Mouse (Mus musculus): ENCODE data around the gene Lsm11. TPM values are rescaled to one million over a fixed set of nuclear protein-coding genes. Genes with fewer than 3 reads are reported as not detected.
A peak's percentile ranks its signal among the peaks of the same experiment; 100 is the strongest.

Gene Lsm11
- polyA plus RNA-seq, 1 experiment from 2014 or later = 5.2 TPM

GRCm38 (mm10) chr11:45927456-45927855, 17.3 kb downstream of the Lsm11 start:
- Histone ChIP-seq H3K9ac (no peak overlapping the region), H3K4me2 (replicated peaks) (no peak overlapping the region), H3K27ac (replicated peaks) (no peak overlapping the region), H3K4me1 (0 out of 2 replicates have a peak, but pooled peaks cover 2% of the 10 kb centered on the region), H3K36me3 (0 out of 2 replicates have a peak, but pooled peaks cover 3% of the 10 kb centered on the region), H3K27me3 (no peaks in the 10 kb centered on the region), H3K9me3 (replicated peaks) (no peaks in the 10 kb centered on the region), H3K4me3 (replicated peaks) (no peak overlapping the region)
- ATAC-seq (ENCODE audit: insufficient number of reproducible peaks, low FRiP score, low TSS enrichment, low read depth) = no peak
- WGBS = 55% methylated on average over 5 of the region's 5 CpGs

GRCm38 (mm10) chr11:45926640-45927082, 18.1 kb downstream of the Lsm11 start:
- WGBS = 0% methylated on average over 9 of the region's 9 CpGs
- Histone ChIP-seq H3K27ac (replicated peaks) (no peak overlapping the region), H3K36me3 (0 out of 2 replicates have a peak, but pooled peaks cover 3% of the 10 kb centered on the region), H3K9me3 (replicated peaks) (no peaks in the 10 kb centered on the region), H3K27me3 (no peaks in the 10 kb centered on the region), H3K4me3 (replicated peaks) (peak overlapping the region; percentile 43), H3K9ac (peak overlapping the region; percentile 33; the same call in 1 of the 2 replicates), H3K4me2 (replicated peaks) (peak overlapping the region; percentile 56), H3K4me1 (0 out of 2 replicates have a peak, but pooled peaks cover 2% of the 10 kb centered on the region)
- peak; percentile 83 for ATAC-seq (ENCODE audit: insufficient number of reproducible peaks, low FRiP score, low TSS enrichment, low read depth)

GRCm38 (mm10) chr11:45925436-45925835, 19.3 kb downstream of the Lsm11 start:
- Histone ChIP-seq H3K4me1 (0 out of 2 replicates have a peak, but pooled peaks cover 6% of the 10 kb centered on the region), H3K4me3 (replicated peaks) (no peak overlapping the region), H3K36me3 (0 out of 2 replicates have a peak, but pooled peaks cover 3% of the 10 kb centered on the region), H3K4me2 (replicated peaks) (no peak overlapping the region), H3K9ac (no peak overlapping the region), H3K27ac (replicated peaks) (no peak overlapping the region), H3K9me3 (replicated peaks) (no peaks in the 10 kb centered on the region), H3K27me3 (no peaks in the 10 kb centered on the region)
- no peak for ATAC-seq (ENCODE audit: insufficient number of reproducible peaks, low FRiP score, low TSS enrichment, low read depth)
- 31% methylated on average over 6 of the region's 6 CpGs for WGBS

GRCm38 (mm10) chr11:45921480-45921898, 23.2 kb downstream of the Lsm11 start:
- H3K4me1 ChIP-seq = 0 out of 2 replicates have a peak, but pooled peaks cover 6% of the 10 kb centered on the region
- H3K27me3 ChIP-seq = no peaks in the 10 kb centered on the region
- H3K4me3 ChIP-seq (replicated peaks) = no peak overlapping the region
- no peak overlapping the region for H3K9ac ChIP-seq
- H3K4me2 ChIP-seq (replicated peaks) = no peak overlapping the region
- ATAC-seq (ENCODE audit: insufficient number of reproducible peaks, low FRiP score, low TSS enrichment, low read depth) = no peak
- no peak overlapping the region for H3K27ac ChIP-seq (replicated peaks)
- 18% methylated on average over 10 of the region's 10 CpGs for WGBS
- no peaks in the 10 kb centered on the region for H3K9me3 ChIP-seq (replicated peaks)
- no peaks in the 10 kb centered on the region for H3K36me3 ChIP-seq

GRCm38 (mm10) chr11:45921026-45921425, 23.7 kb downstream of the Lsm11 start:
- H3K9me3 ChIP-seq (replicated peaks) = no peaks in the 10 kb centered on the region
- no peaks in the 10 kb centered on the region for H3K27me3 ChIP-seq
- H3K4me1 ChIP-seq = 0 out of 2 replicates have a peak, but pooled peaks cover 4% of the 10 kb centered on the region
- H3K4me2 ChIP-seq (replicated peaks) = no peak overlapping the region
- no peak overlapping the region for H3K27ac ChIP-seq (replicated peaks)
- no peak overlapping the region for H3K4me3 ChIP-seq (replicated peaks)
- no peak overlapping the region for H3K9ac ChIP-seq
- WGBS = 53% methylated on average over 8 of the region's 8 CpGs
- ATAC-seq (ENCODE audit: insufficient number of reproducible peaks, low FRiP score, low TSS enrichment, low read depth) = no peak; the same call in 1 of the 2 replicates
- H3K36me3 ChIP-seq = no peaks in the 10 kb centered on the region

GRCm38 (mm10) chr11:45918836-45919235, 25.9 kb downstream of the Lsm11 start:
- 82% methylated on average over 4 of the region's 4 CpGs for WGBS
- Histone ChIP-seq H3K27ac (replicated peaks) (no peak overlapping the region), H3K27me3 (no peaks in the 10 kb centered on the region), H3K9me3 (replicated peaks) (no peaks in the 10 kb centered on the region), H3K4me1 (0 out of 2 replicates have a peak, but pooled peaks cover 4% of the 10 kb centered on the region), H3K4me2 (replicated peaks) (no peak overlapping the region), H3K9ac (no peak overlapping the region), H3K36me3 (no peaks in the 10 kb centered on the region), H3K4me3 (replicated peaks) (no peak overlapping the region)
- ATAC-seq (ENCODE audit: insufficient number of reproducible peaks, low FRiP score, low TSS enrichment, low read depth) = no peak

- no peaks in the 10 kb centered on the region for H3K36me3 ChIP-seq
- no peaks in the 10 kb centered on the region for H3K27me3 ChIP-seq
- no peak overlapping the region for H3K27ac ChIP-seq (replicated peaks)
- H3K4me2 ChIP-seq (replicated peaks) = no peak overlapping the region
- H3K9me3 ChIP-seq (replicated peaks) = no peaks in the 10 kb centered on the region
- no peak overlapping the region for H3K9ac ChIP-seq
- no peak overlapping the region for H3K4me3 ChIP-seq (replicated peaks)
- 0 out of 2 replicates have a peak, but pooled peaks cover 4% of the 10 kb centered on the region for H3K4me1 ChIP-seq
- ATAC-seq (ENCODE audit: insufficient number of reproducible peaks, low FRiP score, low TSS enrichment, low read depth) = no peak
- WGBS = 95% methylated on average over 6 of the region's 6 CpGs
These were observed 26.7 kb downstream of the Lsm11 start for GRCm38 (mm10) chr11:45918018-45918417.

- no peak for ATAC-seq (ENCODE audit: insufficient number of reproducible peaks, low FRiP score, low TSS enrichment, low read depth)
- 79% methylated on average over 10 of the region's 10 CpGs for WGBS
These were observed 28.5 kb downstream of the Lsm11 start for GRCm38 (mm10) chr11:45916196-45916595.

GRCm38 (mm10) chr11:45910701-45911100, 34.0 kb downstream of the Lsm11 start:
- 91% methylated on average over 5 of the region's 5 CpGs for WGBS
- peaks cover 58% of the 10 kb centered on the region for H3K36me3 ChIP-seq
- H3K9ac ChIP-seq = no peak overlapping the region
- H3K4me3 ChIP-seq (replicated peaks) = no peak overlapping the region
- H3K4me1 ChIP-seq = no peaks in the 10 kb centered on the region
- H3K27me3 ChIP-seq = no peaks in the 10 kb centered on the region
- no peaks in the 10 kb centered on the region for H3K9me3 ChIP-seq (replicated peaks)
- no peak for ATAC-seq (ENCODE audit: insufficient number of reproducible peaks, low FRiP score, low TSS enrichment, low read depth)
- H3K27ac ChIP-seq (replicated peaks) = no peak overlapping the region
- no peak overlapping the region for H3K4me2 ChIP-seq (replicated peaks)

More at GRCm38 (mm10) chr11:45916196-45916595, 28.5 kb downstream of the Lsm11 start:
- no peak overlapping the region for H3K4me2 ChIP-seq (replicated peaks)
- no peaks in the 10 kb centered on the region for H3K4me1 ChIP-seq
- H3K4me3 ChIP-seq (replicated peaks) = no peak overlapping the region
- peaks cover 9% of the 10 kb centered on the region for H3K36me3 ChIP-seq
- H3K9me3 ChIP-seq (replicated peaks) = no peaks in the 10 kb centered on the region
- H3K9ac ChIP-seq = no peak overlapping the region
- H3K27ac ChIP-seq (replicated peaks) = no peak overlapping the region
- no peaks in the 10 kb centered on the region for H3K27me3 ChIP-seq

- no peaks in the 10 kb centered on the region for H3K9me3 ChIP-seq (replicated peaks)
- 94% methylated on average over 7 of the region's 7 CpGs for WGBS
- no peak overlapping the region for H3K9ac ChIP-seq
- H3K4me2 ChIP-seq (replicated peaks) = no peak overlapping the region
- peaks cover 64% of the 10 kb centered on the region for H3K36me3 ChIP-seq
- no peak overlapping the region for H3K27ac ChIP-seq (replicated peaks)
- H3K4me1 ChIP-seq = no peaks in the 10 kb centered on the region
- H3K27me3 ChIP-seq = no peaks in the 10 kb centered on the region
- ATAC-seq (ENCODE audit: insufficient number of reproducible peaks, low FRiP score, low TSS enrichment, low read depth) = no peak
- H3K4me3 ChIP-seq (replicated peaks) = no peak overlapping the region
These were observed 35.8 kb downstream of the Lsm11 start for GRCm38 (mm10) chr11:45908894-45909293.

GRCm38 (mm10) chr11:45908070-45908469, 36.7 kb downstream of the Lsm11 start:
- no peaks in the 10 kb centered on the region for H3K27me3 ChIP-seq
- H3K36me3 ChIP-seq = peaks cover 72% of the 10 kb centered on the region
- H3K4me3 ChIP-seq (replicated peaks) = no peak overlapping the region
- no peak for ATAC-seq (ENCODE audit: insufficient number of reproducible peaks, low FRiP score, low TSS enrichment, low read depth)
- 93% methylated on average over 7 of the region's 7 CpGs for WGBS
- H3K9ac ChIP-seq = no peak overlapping the region
- H3K27ac ChIP-seq (replicated peaks) = no peak overlapping the region
- no peaks in the 10 kb centered on the region for H3K4me1 ChIP-seq
- H3K4me2 ChIP-seq (replicated peaks) = no peak overlapping the region
- no peaks in the 10 kb centered on the region for H3K9me3 ChIP-seq (replicated peaks)

- Histone ChIP-seq H3K9ac (no peak overlapping the region), H3K4me1 (no peaks in the 10 kb centered on the region), H3K27ac (replicated peaks) (no peak overlapping the region), H3K4me3 (replicated peaks) (no peak overlapping the region), H3K27me3 (no peaks in the 10 kb centered on the region), H3K9me3 (replicated peaks) (no peaks in the 10 kb centered on the region), H3K36me3 (peaks cover 77% of the 10 kb centered on the region), H3K4me2 (replicated peaks) (no peak overlapping the region)
- 84% methylated on average over 5 of the region's 5 CpGs for WGBS
- ATAC-seq (ENCODE audit: insufficient number of reproducible peaks, low FRiP score, low TSS enrichment, low read depth) = no peak
These were observed 37.4 kb downstream of the Lsm11 start for GRCm38 (mm10) chr11:45907301-45907700.

Data from embryonic facial prominence, embryonic 15.5 days (tissue).